Mouse (Mus musculus) spleen, adult 10 weeks (tissue): ENCODE data around the gene Slc25a13. TPM values are rescaled to one million over a fixed set of nuclear protein-coding genes. Genes with fewer than 3 reads are reported as not detected.

Experiments
- polyA plus RNA-seq: library from polyadenylated mRNA; stranded (reverse); fragments of 350-450 nt; fragmentation: Illumina TruSeq; extraction: RNeasy Lipid Tissue Mini Kit (QIAGEN cat#74804); gene quantifications from one replicate; pipeline ENCODE4 v1.2.3, GENCODE M21; 2015; ENCODE audit warnings: low replicate concordance; ENCODE audit not compliant: insufficient read depth

The Slc25a13 gene
- 3.8 TPM for polyA plus RNA-seq

GRCm38 (mm10) chr6:6216507-6217285 lies at the start of gene Slc25a13:
Gene Slc25a13, minus strand, starts transcription at chr6:6217173.

